Mouse (Mus musculus) kidney, postnatal 0 days (tissue): ENCODE data around the gene Tesk2. TPM values are rescaled to one million over a fixed set of nuclear protein-coding genes. Genes with fewer than 3 reads are reported as not detected.

ENCODE experiments used
- ATAC-seq: fragments of 200-750 bp; cut with Nextera tagmentation; replicated peaks from 2 replicates; pipeline ENCODE4 v1.8.0; 2017; ENCODE audit warnings: low read depth, moderate number of reproducible peaks, moderate TSS enrichment, moderate library complexity; ENCODE audit not compliant: low FRiP score
- DNase-seq: peaks from one replicate; pipeline ENCODE4 v3.0.0-alpha.2; 2016; ENCODE audit warnings: low spot score
- H3K27ac ChIP-seq: fragments of 300-500 bp; sonication (generic); 2 replicates; pipeline ENCODE4 v1.5.1; 2014; ENCODE audit warnings: mild to moderate bottlenecking
- H3K27me3 ChIP-seq: fragments of 300-500 bp; sonication (generic); 2 replicates; pipeline ENCODE4 v1.6.1; 2014; ENCODE audit warnings: low read length, mixed read lengths; ENCODE audit not compliant: insufficient read depth
- H3K36me3 ChIP-seq: fragments of 300-500 bp; sonication (generic); 2 replicates; pipeline ENCODE4 v1.6.1; 2014; ENCODE audit warnings: low read length, mixed read lengths; ENCODE audit not compliant: insufficient read depth
- H3K4me1 ChIP-seq: fragments of 300-500 bp; sonication (generic); replicated peaks from 2 replicates; pipeline ENCODE4 v1.6.1; 2014; ENCODE audit warnings: antibody characterized with exemption, low read length, mixed read lengths; ENCODE audit not compliant: insufficient read depth
- H3K4me2 ChIP-seq: fragments of 300-500 bp; sonication (generic); 2 replicates; pipeline ENCODE4 v1.6.1; 2014; ENCODE audit warnings: mild to moderate bottlenecking, low read length, moderate library complexity, mixed read lengths
- H3K4me3 ChIP-seq: fragments of 300-500 bp; sonication (generic); replicated peaks from 2 replicates; pipeline ENCODE4 v1.5.1; 2014; ENCODE audit warnings: low read depth, low read length
- H3K9ac ChIP-seq: fragments of 300-500 bp; sonication (generic); 2 replicates; pipeline ENCODE4 v1.6.1; 2014; ENCODE audit warnings: low read depth, low read length
- H3K9me3 ChIP-seq: fragments of 300-500 bp; sonication (generic); replicated peaks from 2 replicates; pipeline ENCODE4 v1.6.1; 2016; ENCODE audit warnings: low read length, inconsistent platforms, mixed read lengths
- CTCF ChIP-seq: IDR thresholded peaks from 2 replicates; pipeline ENCODE4 v1.5.1; 2016; ENCODE audit warnings: antibody characterized with exemption, low read depth, mild to moderate bottlenecking, moderate library complexity
- WGBS: fragments of 180-500 bp; shearing (Covaris S2); extraction: QIAGEN DNeasy Blood & Tissue Kit; methylation state at CpG from one replicate; pipeline ENCODE4 v1.1.7; 2014; 5-methylcytosine and 5-hydroxymethylcytosine counted together
- polyA plus RNA-seq: library from polyadenylated mRNA; unstranded; fragments of >200 nt; fragmentation: Nextera tagmentation; extraction: Ambion mirVana; gene quantifications from 2 replicates; pipeline ENCODE4 v1.2.1, GENCODE M21; 2015

Gene Tesk2
- polyA plus RNA-seq, 1 experiment from 2014 or later, result 8.0 TPM

DNA sequence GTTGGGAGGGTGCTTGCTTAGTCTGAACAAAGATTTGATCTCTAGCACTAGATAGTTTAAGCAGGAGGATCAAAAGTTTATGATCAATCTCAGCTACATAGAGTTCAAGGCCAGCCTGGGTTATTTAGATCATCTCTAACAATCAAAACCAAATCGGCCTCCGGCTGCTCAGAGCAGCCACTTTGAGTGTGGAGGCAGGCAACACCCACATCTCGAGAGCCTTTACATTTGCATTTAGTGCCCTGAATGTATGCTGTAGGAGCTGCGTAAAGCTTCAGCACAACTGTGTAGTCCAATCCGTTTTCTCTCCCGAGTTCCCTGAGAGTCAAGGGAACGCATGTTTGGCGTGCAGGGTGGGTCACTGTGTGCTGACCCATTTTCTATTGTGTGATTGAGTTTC lies 71.7 kb downstream of the Tesk2 start:
- no peak for TF ChIP-seq CTCF
- H3K36me3 ChIP-seq, result no peaks in the 10 kb centered on the region
- WGBS, result 85% methylated on average over 8 of the region's 8 CpGs
- no peaks in the 10 kb centered on the region for H3K4me1 ChIP-seq
- H3K4me2 ChIP-seq, result no peak overlapping the region
- no peaks in the 10 kb centered on the region for H3K27me3 ChIP-seq
- no peak overlapping the region for H3K9ac ChIP-seq
- no peaks in the 10 kb centered on the region for H3K9me3 ChIP-seq
- ATAC-seq, result no peak
- DNase-seq, result no peak
- no peak overlapping the region for H3K27ac ChIP-seq
- H3K4me3 ChIP-seq, result no peak overlapping the region

- Histone ChIP-seq H3K4me2 (no peak overlapping the region), H3K36me3 (no peaks in the 10 kb centered on the region), H3K27ac (no peak overlapping the region), H3K4me1 (no peaks in the 10 kb centered on the region), H3K4me3 (no peak overlapping the region), H3K9me3 (no peaks in the 10 kb centered on the region), H3K9ac (no peak overlapping the region), H3K27me3 (no peaks in the 10 kb centered on the region)
- TF ChIP-seq CTCF, result peak; percentile 49
- WGBS, result 73% methylated on average over 2 of the region's 2 CpGs
- no peak for DNase-seq
- no peak for ATAC-seq
These were observed 73.5 kb downstream of the Tesk2 start for GRCm38 (mm10) chr4:116794273-116794672.

DNA sequence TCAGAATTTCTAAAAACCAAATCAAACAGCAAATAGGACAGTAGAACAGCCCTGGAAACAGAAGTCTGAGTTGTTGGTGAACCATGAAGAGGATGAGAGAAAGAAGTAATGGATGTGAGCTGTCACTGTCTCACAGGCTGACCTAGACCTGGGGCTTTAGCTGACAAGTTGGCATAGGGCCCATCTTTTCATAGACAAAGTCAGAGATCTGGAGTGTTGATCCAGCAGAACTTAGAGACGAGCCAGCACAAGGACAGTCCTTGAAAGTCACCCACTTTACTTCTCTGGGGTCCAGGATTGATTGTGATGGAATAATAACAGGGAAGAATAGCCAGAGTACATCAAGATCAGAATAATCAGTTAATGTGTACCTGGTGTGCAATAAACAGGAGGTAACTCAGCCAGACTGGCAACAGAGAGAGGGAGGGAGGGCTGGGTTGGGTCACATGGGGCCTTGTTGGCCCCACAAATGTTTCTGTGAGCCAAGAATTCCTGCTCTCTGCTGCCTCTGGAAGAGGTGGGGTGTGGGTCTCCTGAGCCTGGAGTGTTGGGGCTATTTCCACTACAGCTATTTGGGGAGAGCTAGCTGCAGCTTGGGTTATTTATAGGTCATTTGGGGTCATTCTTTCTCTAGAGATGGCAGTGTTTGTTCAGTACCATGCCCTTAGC lies 75.8 kb downstream of the Tesk2 start:
- Histone ChIP-seq H3K36me3 (peaks cover under 1% of the 10 kb centered on the region; the same call in 1 of the 2 replicates), H3K4me1 (no peaks in the 10 kb centered on the region), H3K4me3 (no peak overlapping the region), H3K9ac (no peak overlapping the region), H3K27me3 (no peaks in the 10 kb centered on the region), H3K4me2 (no peak overlapping the region), H3K9me3 (no peaks in the 10 kb centered on the region), H3K27ac (no peak overlapping the region; the same call in 1 of the 2 replicates)
- no peak for TF ChIP-seq CTCF
- ATAC-seq (no peak), DNase-seq (no peak)
- 57% methylated on average over 1 of the region's 1 CpGs for WGBS

- no peak overlapping the region for H3K4me3 ChIP-seq
- peaks cover 24% of the 10 kb centered on the region for H3K36me3 ChIP-seq
- H3K9ac ChIP-seq, result no peak overlapping the region
- no peak overlapping the region for H3K4me2 ChIP-seq
- H3K27ac ChIP-seq, result no peak overlapping the region
- ATAC-seq (no peak), DNase-seq (peak; percentile 54)
- 44% methylated on average over 5 of the region's 5 CpGs for WGBS
- H3K27me3 ChIP-seq, result no peaks in the 10 kb centered on the region
- TF ChIP-seq CTCF, result peak; percentile 54
- no peaks in the 10 kb centered on the region for H3K4me1 ChIP-seq
- no peaks in the 10 kb centered on the region for H3K9me3 ChIP-seq
These were observed 79.2 kb downstream of the Tesk2 start for GRCm38 (mm10) chr4:116799901-116800300.

DNA sequence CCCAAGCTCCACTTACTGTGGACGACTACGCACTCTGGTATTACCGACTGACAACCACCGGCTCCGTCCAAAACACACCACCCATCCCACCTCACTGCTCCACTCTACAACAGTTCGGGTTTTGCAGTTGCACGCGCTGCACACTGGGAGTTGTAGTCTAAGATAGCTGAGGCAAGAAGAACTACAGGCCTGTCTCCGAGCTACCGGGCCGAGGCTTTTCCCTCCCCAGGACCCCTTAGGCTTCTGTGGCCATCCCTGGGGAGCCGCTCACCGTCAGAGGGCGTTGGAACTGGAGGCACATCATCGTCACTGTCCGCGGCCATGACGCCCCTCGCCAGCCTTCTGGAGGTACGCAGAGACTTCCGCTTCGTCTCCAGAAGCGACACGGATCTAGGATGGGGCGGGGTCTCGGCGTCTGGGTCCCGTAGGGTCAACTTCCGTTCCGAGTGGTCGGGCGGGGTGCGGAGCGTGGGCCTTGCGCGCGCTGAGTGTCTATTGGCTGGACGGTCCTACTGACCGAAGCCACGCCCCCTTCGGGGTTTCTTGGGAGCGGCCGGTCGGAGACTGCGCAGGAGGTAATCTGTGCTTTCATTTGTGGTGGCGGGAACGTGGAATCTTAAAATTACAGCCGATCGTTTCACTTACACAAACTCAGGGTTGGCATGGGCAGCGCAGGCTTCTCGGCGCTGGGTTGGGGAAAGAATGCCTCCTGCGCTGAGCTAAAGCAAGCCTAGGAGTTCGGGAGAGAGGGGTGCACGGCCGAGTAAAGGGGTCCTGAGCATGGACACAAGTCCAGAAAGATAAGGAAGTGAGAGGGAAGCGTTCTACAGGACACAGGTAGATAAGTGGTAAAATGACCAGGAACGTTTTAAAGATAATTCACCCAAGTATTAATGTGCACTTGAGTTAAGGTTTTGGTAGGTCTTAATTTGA lies 86.7 kb downstream of the Tesk2 start, which contains the start of the genes Toe1 and Mutyh:
Gene Toe1, minus strand, starts transcription at position 444 of the 933 bp plus-strand sequence.
Gene Mutyh, plus strand, starts transcription at position 527 of the 933 bp plus-strand sequence.
- peak within 1 kb of the TSS; percentile 68 for H3K9ac ChIP-seq
- peak within 1 kb of the TSS; percentile 69 for H3K4me2 ChIP-seq
- peak within 1 kb of the TSS; percentile 58 for H3K4me3 ChIP-seq
- H3K9me3 ChIP-seq, result no peaks in the 10 kb centered on the region
- DNase-seq (peak; percentile 100), ATAC-seq (peak; percentile 98)
- WGBS, result under 1% methylated on average over 58 of the region's 58 CpGs
- peak; percentile 25; the same call in 1 of the 2 replicates for TF ChIP-seq CTCF
- H3K27ac ChIP-seq, result peak within 1 kb of the TSS; percentile 74
- peaks cover 31% of the 10 kb centered on the region for H3K36me3 ChIP-seq
- H3K4me1 ChIP-seq, result peaks cover 7% of the 10 kb centered on the region; the same call in 1 of the 2 replicates
- no peaks in the 10 kb centered on the region for H3K27me3 ChIP-seq

- H3K27me3 ChIP-seq, result no peaks in the 10 kb centered on the region
- ATAC-seq (no peak), DNase-seq (no peak)
- 69% methylated on average over 3 of the region's 3 CpGs for WGBS
- no peak overlapping the region for H3K4me2 ChIP-seq
- peaks cover 7% of the 10 kb centered on the region; the same call in 1 of the 2 replicates for H3K4me1 ChIP-seq
- no peak overlapping the region for H3K4me3 ChIP-seq
- no peaks in the 10 kb centered on the region for H3K9me3 ChIP-seq
- 0 out of 2 replicates have a peak, but pooled peaks cover 2% of the 10 kb centered on the region for H3K36me3 ChIP-seq
- no peak overlapping the region for H3K9ac ChIP-seq
- H3K27ac ChIP-seq, result no peak overlapping the region
- TF ChIP-seq CTCF, result no peak
These were observed 90.3 kb downstream of the Tesk2 start for GRCm38 (mm10) chr4:116811012-116811411.
